Mouse (Mus musculus) ovary, postnatal 36 days (tissue): ENCODE measurements around the gene Stxbp6.
"Not testable (repeated sequence)": the region's sequence is repeated elsewhere in the genome, so short reads cannot be mapped to it uniquely, and the experiment has no call there.

Source experiments
- DNase-seq: peaks from one replicate; pipeline ENCODE4 v3.0.0; 2022; ENCODE audit warnings: low spot score, mixed read lengths

Stxbp6 gene

DNA sequence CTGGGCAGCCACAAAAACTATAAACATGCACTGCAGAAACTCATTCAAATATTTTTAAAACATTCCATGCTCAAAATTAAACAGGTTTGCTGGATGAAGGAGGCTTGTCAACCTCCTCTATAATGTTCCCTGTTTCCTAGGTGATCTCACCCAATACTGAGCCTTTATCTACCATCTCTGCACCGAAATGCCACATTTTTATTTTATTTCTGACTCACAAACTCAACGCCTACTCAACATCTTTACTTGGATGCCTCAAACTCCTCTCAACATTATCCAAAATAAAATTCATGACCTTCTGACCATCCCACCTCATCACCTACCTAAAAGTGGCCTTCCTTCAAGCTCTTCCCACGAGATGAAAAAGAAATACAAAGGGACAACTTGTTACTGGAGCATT lies 18.1 kb downstream of the Stxbp6 start:
- no peak for DNase-seq

DNA sequence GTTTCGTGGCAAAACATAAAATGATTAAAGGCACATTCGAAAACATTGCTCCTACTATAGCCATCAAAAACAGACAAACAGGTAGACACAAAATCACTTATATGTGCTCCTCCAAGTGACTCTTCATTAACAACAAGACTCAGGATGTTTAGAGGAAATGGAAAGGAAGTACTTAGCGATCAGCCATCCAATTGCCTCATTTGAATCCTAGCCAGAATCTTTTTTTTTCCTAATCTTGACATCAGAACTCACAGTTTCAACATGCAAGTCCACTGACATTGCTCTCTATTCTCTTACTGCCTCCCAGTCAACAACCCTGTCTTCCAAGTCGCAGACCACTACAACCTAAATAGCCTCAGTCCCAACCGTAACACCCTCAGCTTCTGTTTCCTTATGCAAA lies 21.2 kb downstream of the Stxbp6 start:
- DNase-seq = no peak

DNA sequence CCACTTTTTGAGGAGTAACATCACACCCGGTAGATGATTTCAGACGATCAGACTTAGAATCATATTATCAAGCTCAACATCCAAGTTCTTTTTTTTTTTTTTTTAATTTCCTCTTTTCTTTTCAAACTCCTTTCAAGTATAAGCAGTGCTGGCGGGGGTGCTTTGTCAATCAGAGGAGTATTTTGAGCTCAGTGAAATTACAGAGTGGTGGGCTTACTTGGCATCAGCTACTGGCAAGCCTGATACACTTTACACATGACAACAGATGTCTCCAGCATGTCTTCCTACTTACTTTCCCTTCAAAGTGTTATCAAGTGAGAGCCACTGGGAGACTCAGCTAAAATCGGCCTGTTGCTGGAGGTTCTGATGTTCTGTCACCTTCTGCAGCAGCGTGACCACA lies 21.6 kb downstream of the Stxbp6 start:
- no peak for DNase-seq

DNA sequence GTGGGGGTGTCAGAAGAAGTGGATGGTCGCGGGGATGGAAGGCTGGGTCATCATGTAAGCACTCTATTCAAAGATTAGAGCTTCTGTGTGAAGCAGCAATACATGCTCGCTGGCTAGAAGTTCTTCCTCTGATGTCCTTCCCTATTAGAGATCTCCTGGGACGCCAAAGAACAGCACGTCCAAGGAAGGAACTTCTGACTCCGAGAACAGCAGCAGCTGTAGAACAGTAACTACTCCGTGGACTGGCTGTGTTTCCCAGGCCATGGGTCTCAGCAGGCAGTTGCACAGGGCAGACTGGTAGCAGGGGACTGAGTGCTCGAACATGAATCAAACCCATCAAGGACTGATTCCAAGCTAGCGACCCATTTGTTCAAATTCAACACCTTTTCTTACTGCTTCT lies 24.6 kb downstream of the Stxbp6 start:
- no peak for DNase-seq

DNA sequence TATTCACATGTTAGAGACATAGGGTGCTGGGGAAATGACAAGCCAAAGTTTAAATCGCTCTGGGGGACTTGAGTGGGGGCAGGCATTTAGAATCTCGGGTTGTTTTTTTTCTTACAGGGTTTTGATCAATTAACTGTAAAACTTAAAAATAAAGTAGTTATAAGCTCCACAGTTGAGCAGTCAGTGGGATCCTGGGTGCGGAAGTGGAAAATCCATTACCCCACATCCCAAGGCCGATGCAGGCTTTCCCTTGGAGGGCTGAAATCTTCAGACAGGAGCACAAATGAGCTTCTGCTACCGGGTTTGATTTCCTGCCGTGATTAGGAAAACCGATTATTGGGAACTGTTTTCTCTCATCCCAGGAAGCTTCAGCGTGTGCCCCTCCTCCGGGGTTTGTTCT lies 26.8 kb downstream of the Stxbp6 start:
- DNase-seq = not testable (repeated sequence)

DNA sequence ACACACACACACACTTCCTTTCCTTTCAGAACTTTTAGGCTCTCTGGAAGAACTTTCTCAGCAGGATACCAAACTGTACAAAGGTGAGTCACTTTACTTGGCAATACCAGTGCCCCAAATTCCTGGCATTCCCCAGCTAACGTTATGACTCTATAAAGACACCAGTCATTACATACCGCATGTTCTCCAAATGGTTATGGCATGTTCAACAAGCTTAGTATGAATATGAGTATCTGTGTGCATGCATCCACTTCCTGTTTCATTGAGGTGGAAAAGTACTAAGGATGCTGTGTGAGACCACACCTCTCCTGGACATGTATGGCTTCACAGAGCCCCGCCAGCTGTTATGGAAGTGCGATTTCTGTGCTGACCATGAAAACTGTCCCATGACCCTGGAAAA lies 27.3 kb downstream of the Stxbp6 start:
- DNase-seq = no peak

DNA sequence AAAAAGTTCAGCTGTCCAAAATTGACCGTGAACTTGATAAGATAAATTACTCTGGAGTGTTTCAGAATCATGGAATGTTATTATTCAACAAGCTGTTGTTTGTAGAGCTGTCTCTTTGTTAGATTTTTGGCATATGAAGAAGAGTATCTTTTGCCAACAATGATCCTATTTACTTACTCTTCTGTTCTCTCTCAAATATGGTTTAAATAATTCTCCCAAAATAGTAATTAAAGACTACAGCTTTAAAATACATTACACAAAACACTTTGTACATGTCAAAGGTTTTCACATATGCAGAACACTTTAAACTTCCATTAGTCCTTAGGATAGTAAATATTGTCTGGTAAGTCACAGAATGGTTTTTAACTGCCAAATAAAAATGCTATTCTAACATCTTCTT lies 29.9 kb downstream of the Stxbp6 start:
- no peak for DNase-seq

DNA sequence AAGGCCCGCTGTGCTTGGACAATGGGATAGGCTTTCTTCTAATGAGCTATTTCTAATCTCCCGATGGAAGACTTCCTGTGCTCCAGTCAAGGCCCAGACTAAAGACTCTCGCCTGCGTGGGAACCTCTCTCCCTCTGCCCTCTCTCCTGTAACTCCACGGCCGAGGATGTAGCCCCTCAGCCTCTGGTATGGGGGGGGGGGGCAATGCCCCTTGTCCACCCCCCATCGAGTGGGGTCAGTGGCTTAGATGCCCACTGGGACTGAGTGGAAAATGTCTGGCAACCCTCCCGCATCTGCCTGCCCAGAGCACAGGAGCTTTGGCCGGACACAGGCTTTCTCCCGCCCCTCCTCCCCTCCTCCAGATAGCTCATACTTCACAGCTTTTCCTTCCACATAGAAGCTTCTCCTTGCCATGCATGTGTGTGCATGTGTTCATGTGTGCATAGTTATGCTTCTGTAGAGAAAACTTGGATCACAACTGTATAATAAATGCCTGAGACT lies 31.9 kb downstream of the Stxbp6 start:
- no peak for DNase-seq

DNA sequence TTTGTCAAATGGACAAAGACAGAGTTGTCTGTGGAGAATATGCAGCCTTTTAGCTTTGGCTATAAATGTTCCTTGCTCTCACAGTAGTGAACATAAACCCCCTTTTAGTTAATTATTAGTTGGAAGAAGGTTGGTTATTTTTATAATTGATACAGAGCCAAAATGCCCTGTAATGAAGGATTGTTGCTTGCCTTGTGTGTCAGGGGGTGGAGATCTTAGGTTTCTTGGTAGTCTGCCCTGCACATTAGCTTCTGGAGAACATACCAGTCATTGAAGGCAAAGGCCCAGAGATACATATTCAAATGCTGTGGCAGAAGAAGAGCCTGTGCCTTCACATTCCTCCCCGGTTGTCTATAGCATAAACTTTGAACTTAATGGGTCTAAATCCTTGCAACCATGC lies 37.0 kb downstream of the Stxbp6 start:
- DNase-seq = no peak

DNA sequence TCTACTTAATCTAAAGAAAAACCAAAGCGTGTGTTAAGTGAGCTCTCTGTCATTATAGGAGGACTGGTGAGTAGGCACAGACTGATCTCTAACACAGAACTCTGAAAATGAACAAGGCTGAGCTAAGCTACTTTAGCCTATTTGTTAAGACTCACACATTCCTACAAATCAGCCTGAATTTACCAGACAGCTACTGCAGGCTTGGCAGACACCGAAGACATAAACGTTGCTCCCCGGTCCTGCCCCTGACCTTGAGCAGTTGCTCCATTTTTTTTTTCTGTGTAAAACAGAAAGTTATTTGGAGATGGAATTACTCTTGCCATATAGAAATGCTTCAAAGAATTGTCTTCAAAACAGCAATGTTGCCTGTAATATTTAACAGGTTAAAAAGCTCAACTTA lies 37.4 kb downstream of the Stxbp6 start:
- no peak for DNase-seq

DNA sequence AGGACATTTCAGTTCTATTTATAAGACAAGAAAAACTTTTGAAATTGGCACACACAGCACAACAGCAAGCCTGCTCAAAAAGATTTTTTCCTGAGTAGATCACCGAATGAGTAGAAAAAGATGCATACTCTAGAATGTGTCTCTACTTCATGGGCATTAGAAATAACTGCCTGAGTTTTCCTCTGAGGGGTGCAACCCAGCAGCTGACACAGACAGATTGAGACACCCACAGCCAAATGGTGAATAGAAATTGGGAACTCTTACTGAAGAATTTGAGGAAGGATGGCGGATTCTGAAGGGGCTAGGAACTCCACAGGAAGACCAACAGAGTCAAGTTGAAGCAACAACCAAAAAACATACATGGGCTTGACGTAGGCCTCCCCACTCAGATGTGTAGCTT lies 43.8 kb downstream of the Stxbp6 start:
- DNase-seq = no peak

DNA sequence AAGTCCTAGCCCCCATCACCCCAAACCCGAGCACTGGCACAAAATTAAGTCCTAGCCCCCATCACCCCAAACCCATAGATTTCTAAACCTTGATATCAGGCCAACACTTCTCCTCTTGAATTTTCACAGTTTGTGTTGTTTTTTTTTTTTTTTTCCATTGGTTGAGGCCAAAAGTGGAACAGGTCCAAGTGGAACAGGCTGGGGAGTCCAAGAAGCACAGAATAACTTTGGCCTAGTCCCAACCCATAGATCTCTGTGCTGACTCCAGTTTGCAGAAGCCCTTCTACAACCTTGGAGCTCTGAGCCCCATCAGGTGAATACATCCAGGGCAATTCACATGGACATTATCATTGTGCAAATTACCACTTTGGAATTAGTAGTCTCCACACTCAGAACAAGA lies 48.2 kb downstream of the Stxbp6 start:
- no peak for DNase-seq

DNA sequence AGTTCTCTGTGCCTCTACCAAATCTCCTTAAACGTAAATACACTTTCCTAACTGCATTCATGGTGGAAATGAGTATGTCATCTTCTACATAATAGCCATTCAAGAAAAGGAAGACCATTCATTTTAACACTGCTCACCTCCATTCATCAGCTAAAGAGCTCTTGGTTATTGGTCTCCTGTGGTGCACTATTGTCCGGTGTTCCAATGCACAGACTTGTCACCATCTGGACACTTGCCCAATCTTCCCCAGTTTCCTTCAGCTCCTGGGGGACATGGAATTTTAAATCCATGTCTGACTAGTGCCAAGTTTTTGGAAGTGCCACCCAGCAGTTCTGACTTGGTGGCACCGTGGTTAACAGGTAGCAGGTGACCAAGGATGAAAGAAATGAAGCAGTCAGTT lies 54.5 kb downstream of the Stxbp6 start:
- no peak for DNase-seq

DNA sequence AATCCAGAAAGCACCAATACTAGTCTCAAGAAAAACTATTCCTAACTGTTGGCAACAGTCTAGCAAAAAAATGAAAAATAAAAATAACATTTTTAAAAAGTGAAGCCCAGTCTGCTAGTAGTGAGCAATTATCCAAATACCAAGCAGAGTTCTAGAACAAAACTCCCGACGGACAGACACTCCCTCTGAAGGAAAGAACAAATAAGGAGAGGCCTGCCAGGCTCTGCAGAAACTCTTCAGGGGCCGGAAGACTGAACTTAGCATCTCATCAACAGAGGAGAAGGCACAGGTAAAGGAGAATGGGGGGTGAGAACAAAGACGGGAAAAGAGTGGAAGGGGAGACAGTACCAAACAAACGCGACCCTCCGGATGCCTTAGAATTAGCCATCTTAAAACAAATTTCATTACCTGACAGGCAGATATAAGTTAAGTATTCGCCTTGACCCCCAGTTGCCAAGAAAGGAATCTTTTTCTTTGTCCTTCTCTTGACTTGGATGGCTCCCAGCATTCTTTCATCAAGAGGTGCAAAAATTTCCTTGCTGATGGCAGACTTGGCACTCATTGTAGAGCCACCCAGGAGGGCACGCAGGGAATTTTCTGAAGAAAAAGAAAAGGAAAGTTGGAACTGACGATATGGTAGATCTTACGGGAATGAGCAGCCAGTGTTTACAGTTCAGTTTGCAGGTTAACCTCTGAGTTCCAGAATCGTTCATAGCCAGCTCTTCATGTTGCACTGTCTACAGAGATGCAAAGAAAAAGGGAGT lies 55.3 kb downstream of the Stxbp6 start:
- no peak for DNase-seq

DNA sequence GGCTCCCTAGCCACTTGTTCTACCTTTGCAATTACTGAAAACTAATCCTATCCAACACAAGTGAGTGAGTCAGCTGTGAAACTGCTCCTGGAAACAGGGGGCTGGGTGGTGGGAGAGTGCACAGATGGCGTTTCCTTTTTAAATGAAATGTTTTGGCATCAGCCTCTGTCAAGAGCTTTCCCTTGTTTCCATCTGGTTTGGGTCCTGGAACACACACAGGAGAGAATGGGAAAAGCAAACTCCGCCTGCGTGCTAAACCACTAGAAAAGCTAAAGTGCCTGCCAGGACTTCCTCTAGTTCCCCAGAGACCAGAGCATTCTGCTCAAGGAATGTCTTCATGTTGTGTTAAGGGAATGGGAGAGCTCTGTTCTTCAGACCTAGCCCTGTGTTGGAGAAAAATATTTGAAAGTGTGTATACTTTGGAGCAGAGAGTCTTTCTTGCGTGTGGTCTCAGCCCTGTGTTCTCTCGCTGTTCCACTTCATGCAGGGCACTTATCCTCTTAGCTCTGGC lies 61.2 kb downstream of the Stxbp6 start:
- DNase-seq = no peak

DNA sequence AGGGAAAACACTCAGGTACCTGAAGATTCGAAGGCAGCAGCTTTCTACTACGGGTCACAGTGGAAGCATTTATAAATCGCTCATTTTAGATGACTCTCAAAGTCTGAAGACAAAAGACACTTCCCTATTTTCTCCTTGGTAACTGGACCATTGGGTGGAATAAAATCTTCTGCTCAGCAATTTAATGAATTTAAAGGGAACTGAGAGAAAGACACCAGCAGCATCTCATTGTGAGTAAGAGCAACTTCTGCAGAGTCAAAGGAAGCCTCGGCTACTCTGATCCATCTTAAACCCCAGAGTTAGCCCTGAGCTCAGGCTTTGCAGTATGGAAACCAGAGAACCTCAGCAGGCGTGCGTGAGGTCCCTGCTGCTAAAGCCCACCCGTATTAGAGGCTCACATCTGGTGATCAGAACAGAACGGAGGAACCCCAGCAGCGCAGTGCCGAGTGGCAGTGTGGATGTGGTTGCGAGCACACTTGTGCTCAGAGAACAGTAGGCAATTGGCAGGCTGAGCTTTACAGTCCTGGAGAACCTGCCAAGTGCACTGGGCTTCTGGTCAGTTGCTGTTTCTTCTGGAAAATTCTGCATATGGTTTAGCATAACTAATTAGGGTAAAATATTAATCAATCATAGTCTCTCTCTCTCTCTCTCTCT lies 62.9 kb downstream of the Stxbp6 start:
- DNase-seq = no peak

DNA sequence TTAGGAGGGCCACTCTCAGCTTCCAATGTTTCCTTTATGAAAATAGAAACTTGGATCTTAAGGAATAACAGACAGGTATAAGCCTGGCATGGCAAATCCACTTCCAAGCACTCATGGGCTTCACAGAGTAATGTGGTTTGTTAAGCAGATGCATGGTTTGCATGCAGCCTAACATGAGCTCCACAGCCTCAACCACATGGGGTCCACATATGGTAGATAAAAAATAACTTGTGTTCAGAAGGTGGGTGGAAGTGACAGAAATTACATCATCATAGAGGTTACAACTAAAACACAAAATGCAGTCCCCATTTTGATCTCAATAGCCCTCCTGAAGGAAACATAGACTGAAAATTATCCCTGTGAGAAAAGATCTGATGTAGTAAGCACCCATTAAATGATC lies 63.5 kb downstream of the Stxbp6 start:
- DNase-seq = no peak

DNA sequence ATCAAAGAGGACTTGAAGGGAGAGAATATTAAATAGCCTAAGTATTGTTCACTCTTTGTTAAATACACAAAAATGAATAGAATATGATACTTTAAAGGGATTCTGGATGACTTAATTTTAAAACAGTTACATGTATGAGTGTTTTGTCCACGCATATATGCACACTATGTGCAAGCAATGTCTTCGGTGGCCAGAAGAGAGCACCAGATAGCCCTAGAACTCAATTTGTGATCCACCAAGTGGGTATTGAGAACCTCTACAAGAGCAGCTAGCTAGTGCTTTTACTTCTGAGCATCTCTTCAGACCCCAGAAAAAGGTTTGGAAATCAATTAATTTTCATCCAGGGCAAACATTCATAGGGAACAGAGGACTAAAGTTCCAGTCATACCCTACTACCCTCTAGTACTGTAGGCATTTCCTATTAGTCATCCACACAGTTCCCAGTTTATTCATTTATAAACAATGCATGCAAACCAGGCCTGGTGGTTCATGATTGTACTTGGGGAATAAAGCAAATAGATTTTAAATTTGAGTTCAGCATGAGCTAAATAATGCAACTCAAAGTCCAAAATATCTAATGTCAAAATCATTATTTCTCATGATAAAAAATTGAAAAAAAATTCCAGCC lies 64.4 kb downstream of the Stxbp6 start:
- DNase-seq = no peak

DNA sequence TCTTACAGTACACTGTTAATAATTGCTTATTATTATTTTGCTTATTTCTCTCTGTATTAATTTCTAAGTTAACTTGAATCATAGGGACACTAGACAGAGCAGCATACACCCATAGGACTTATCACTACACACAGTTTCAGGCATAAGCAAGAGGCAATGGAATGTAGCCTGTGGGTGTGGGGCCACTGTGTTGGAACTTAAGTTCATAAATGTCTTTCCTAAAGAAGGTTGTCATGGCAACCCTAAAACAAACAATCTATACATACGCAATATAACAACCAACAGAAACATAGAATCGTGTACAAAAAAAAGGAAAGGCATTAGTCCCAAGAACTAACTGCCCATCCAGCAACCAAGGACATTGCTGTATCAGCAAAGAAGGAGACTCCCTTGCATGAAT lies 67.9 kb downstream of the Stxbp6 start:
- DNase-seq = no peak

DNA sequence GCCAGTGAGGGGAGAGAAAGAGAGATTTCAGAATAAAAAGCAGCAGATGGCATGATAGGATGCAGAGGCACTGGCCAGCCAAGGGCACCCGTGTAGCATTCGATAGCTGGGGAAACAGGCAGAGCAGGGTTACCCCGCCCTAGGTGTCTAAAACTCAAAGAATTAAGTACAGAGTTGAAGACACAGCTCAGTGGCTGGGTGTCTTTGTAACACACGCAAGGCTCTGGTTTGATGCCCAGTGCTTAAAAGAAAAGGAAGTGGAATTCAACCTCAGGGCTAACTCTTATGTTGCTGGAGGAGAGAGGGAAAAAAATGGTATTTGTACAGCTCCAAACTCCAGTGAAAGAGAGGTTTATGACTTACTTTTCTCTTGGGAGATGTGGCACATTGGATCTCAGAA lies 68.5 kb downstream of the Stxbp6 start:
- DNase-seq = no peak

DNA sequence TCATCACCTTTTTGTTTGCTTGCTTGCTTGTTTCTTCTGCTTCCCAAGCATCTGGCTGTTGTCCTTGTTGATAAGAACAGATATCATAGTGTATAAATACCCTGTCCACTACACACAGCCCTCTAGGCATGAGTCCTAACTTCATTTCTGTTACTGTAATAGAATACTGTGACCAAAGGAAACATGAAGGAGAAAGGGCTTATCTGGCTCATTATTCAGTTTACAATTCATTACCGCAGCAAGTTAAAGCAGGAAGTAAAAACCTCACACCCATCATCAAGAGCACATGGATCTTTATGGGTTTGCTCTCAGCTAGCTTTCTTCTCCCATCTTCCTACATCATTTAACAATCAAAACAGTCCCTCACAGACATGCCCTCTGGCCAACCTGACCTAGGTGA lies 72.5 kb downstream of the Stxbp6 start:
- DNase-seq = no peak

DNA sequence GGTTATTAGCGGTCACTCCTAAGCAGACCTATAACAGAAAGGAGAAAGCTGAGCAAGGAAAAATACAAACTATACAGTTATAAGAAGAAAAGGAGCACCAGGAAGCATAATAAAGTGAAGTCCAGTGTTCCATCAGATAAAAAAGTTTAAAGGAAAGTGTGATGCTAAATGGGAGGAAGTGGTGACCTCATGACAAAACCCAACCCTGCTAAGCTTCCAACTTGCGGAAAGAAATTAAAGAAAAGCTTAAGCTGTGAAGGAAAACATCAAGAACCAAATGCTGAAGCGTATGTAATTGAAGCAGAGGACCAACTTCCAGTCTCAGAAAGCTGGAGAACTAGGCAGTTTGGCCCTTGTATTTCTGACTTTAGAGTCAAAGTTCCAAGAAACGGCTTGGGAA lies 77.1 kb downstream of the Stxbp6 start:
- no peak for DNase-seq

DNA sequence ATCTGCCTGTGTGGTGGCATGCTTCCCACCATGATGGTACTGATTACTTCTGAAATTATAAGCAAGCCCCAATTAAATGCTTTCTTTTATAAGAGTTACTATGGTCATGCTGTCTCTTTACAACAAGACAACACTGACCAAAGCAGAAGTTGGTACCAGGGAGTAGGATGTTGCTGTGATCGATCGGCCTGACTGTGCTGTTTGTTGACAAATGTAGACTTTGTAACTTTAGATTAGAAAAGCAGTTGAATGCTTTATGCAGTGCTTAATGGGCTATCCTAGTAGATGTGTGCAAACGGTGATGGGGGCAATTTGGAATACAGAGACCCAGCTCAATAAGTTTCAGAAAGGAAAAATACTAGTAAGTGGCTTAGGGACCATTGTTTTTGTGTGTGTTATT lies 77.6 kb downstream of the Stxbp6 start:
- no peak for DNase-seq
